Mouse (Mus musculus): Measurements from ENCODE around the gene Nhsl2. TPM values are rescaled to one million over a fixed set of nuclear protein-coding genes. Genes with fewer than 3 reads are reported as not detected.

The Nhsl2 gene
- total RNA-seq, 2 experiments from 2014 or later = 28.7 to 43.0 TPM

- no peak for DNase-seq (ENCODE audit: low spot score in 2 of 2)
- intact Hi-C loops (cut with DNase I) = no loop called here
These were observed 272.1 kb downstream of the Nhsl2 start for GRCm38 (mm10) chrX:102121321-102121720.

- intact Hi-C loops (cut with DNase I) = no loop called here
- DNase-seq (ENCODE audit: low spot score in 2 of 2) = no peak
These were observed 292.0 kb downstream of the Nhsl2 start for GRCm38 (mm10) chrX:102141157-102141556.

Small RNA genes within 50 kb of the gene (microRNA-seq; reads per million reads assigned to microRNA genes)
- gene Gm27843 = not detected

Other genes with a start within 250 kb of the Nhsl2 start
- 100 to 1,000 TPM; 171 to 261 TPM for gene Ogt, start 209.3 kb upstream of the Nhsl2 start, total RNA-seq (2021)
- not detected for gene Cxcr3, start 115.1 kb upstream of the Nhsl2 start, total RNA-seq (2021)
- gene Gm4779, start 55.0 kb upstream of the Nhsl2 start, total RNA-seq (2021) = under 1 TPM in 1 of 2 experiments, not detected in 1; 0.45 TPM
- not detected for gene 8030474K03Rik, start 54.7 kb upstream of the Nhsl2 start, total RNA-seq (2021)
- gene Rtl5, start 221.9 kb downstream of the Nhsl2 start, total RNA-seq (2021) = 10 to 100 TPM; 14.7 to 20.6 TPM

Measured in left cerebral cortex, postnatal 36 days (tissue).